Mouse (Mus musculus): ENCODE measurements around the gene Cep55.

- TF ChIP-seq CTCF (IDR thresholded peaks at IDR 0.05; ENCODE audit: insufficient read depth, low read depth, low read length) = no peak
- 0 out of 2 replicates have a peak, but pooled peaks have one; percentile 22 for TF ChIP-seq POLR2A (IDR thresholded peaks at IDR 0.05; ENCODE audit: insufficient read depth, low read depth, low read length)
Measured at GRCm38 (mm10) chr19:38054149-38054719, 577 bp upstream of the Cep55 start.
